Mouse (Mus musculus) adipocyte (in vitro differentiated cells): ENCODE data around the gene Cd33.

Experiments used
- DNase-seq: peaks from one replicate; pipeline ENCODE4 v3.0.0-alpha.2; 2016; ENCODE audit warnings: low spot score

The Cd33 gene

DNA sequence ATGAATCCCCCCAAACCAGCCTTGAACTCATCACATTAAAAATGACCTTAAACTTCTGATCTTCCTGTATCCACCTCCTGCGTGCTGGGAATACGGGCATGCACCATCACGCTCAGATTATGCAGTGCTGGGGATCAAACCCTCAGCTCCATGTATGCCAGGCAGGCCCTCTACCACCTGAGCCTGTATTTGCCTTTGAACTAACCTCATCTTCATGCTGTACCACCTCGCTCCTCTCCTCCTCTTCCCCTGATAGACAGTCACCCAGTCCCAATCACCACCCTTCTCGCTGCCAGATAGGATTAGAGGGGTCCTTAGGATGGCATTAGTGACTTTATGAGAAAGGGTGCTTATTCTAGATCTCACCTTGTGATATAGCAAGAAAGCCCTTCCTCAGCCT, 29.2 kb downstream of the Cd33 start:
- no peak for DNase-seq

- DNase-seq: no peak
These were observed 31.7 kb downstream of the Cd33 start for GRCm38 (mm10) chr7:43512519-43512918.

- DNase-seq: no peak
These were observed 32.3 kb downstream of the Cd33 start for GRCm38 (mm10) chr7:43511707-43512478.

- no peak for DNase-seq
These were observed 48.7 kb downstream of the Cd33 start for GRCm38 (mm10) chr7:43495343-43496021.

GRCm38 (mm10) chr7:43490861-43491260, 53.4 kb downstream of the Cd33 start:
- DNase-seq: no peak

DNA sequence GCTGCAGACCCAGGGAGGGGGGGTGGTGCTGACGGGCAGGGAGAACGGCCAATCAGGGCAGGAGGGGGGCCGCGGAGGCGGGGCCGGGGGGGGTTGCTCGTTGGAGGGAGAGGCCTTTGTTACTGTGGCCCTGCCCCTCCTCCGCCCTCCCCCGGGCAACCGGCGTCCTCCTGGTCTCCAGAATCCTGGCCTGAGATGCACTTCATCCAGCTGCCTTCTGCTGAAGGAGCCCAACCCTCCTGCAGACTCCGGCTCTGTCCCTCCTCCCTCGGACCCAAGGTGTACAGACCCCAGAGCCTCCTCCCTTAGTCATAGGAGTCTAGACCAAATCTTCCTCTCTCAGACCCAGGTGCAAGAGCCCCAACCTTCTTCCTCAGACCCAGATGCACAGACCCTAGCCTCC, 54.0 kb downstream of the Cd33 start:
- no peak for DNase-seq

DNA sequence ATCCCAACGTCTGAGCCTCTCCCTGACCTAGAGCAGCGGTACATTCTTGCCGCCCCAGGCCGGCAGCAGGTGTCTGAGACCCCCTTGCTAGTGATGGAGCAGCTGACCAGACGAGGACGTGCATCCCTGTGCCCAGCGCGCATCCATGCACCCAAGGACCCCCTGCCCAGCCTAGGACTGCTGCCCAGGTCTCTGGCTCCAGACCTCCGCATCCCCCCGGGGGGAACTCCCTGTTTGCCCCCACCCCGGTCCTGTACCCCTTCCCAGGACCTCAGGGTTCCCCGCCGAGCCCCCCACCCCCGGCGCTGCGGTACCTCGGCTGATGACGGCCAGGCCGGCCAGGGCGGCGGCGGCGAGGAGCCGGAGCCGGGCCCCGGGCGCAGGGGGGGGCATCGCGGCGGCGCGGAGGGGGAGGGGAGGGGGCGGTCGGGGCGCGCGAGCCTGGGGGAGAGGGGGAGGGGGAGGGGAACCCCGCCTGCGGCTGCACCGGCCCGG, 54.5 kb downstream of the Cd33 start, which contains the start of gene Iglon5:
Gene Iglon5 (minus strand): TSS at position 445 of the 495 bp plus-strand sequence.
- DNase-seq: no peak

DNA sequence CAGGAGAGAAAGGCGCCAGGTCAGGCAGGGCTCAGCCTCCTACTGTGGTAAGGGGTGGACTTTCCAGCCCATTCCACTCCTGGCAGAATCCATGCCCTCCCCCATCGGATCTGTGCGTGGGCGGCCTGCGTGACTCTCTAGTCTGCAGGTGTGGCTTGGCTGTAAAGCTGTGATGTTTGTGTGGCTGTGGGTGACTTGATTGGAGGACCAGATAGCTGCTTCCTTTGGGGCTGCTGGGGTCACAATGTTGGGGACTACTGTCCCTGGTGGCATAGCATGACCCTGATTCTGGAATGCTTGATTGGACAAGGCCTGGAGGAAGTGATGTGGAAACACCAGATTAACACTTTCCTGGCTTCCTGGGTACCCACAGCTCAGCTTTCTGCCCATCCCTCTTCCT, 55.6 kb downstream of the Cd33 start:
- no peak for DNase-seq

DNA sequence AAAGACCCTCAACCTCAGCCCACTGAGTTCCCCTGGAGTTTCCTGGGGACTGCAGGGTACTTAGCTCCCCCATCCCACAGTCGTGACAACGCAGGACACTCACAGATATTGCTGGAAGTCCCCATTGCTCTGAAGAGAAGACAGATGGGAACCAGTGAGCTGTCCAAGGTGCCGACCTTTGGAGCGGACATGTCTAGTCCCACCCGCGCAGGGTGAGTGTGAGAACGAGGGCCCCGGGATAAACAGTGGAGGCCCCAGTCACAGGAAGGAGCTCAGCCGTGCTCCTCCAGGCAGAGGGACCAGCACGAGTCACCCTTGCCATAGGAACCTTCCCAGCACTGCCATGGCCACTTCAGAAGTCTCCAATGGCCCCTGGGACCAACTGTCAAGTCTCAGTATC, 61.0 kb downstream of the Cd33 start:
- DNase-seq: no peak

DNA sequence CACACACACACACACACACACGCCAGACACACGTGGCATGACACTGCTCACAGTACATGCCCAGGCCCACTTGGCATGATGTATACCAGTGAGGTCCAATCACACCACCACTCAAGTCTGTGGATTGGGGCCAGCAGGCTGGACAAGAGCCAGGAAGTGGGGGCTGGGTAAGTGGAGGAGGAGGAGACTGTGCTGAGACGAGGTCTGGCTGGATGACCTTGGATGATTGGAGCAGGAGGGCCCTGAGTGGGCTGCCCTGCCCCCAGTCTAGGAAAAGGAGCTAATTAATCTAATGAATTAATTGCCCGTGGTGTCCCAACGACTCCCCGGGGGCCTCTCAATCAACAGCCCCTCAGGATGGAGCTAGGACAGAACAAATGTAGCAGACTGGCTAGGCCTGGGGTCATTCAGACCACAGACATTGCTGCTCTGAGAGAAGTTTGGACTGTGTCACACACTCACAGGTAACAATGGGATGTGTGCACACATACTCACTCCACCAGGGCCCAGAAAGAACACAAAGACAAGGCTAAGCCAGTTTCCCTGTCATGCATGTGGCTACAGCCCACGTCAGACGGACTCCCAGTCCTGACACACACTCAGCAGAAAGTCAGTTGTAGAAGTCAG, 62.0 kb downstream of the Cd33 start:
- no peak for DNase-seq

DNA sequence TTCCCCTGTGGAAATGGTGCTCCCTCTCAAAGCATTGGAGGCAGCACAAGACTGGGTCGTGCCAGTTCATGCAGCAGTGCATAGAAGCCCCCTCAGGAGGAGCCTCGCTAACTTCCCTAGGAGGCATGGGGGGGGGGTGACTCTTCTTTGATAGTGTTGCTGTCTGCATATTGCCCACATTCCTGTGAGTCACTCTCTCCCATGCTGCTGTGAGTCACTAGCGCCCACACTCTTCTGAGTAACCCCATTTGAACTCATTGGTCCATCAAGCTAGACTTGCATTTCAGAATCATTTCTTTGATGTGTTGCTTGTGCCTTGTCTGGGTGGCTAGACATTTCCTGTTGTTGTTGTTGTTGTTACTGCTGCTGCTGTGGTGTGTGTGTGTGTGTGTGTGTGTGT, 63.0 kb downstream of the Cd33 start:
- DNase-seq: peak; percentile 11

- no peak for DNase-seq
These were observed 67.9 kb downstream of the Cd33 start for GRCm38 (mm10) chr7:43476376-43476775.

DNA sequence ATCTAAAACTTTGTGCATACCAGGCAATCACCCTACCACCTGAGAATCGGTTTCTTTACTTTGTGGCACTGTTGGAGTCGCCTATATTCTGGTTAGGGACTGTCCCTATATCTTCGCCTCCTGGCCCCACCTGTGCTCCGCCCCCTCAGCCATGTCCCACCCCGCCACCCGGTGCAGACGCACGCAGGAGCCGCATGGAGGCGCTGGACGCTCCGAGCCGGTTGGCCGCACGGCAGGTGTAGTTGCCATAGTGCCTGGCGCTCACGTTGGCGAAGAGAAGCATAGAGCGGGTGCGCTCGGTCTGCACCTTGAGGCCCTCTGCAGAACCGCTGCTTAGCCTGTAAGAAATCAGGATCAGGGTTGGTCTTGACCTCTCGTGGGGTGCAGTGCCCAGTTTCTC, 68.5 kb downstream of the Cd33 start:
- no peak for DNase-seq
